Mouse (Mus musculus): ENCODE measurements around the gene Stil. TPM values are rescaled to one million over a fixed set of nuclear protein-coding genes. Genes with fewer than 3 reads are reported as not detected.

Gene Stil
- total and polyA plus RNA-seq, 3 experiments = 8.1 to 11.8 (median 9.0) TPM

DNA sequence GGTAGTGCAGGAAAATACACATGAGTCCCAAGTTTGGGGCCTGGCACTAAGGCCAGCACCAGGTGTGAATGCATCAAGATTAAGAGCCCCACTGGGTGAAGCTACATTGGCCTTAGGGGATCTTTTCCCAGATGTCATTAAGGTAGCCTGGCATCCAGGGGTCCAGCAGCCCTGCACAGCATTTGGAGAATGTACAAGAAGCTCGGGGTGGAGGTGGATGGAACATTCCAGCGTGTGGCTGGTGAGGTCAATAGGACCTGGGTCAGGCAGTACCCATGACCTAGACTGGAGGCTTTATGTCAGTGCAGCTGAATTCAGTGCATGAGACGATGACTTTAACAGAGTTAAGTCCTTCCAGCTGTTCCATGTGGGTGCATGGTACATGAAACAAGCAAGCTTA lies 91.8 kb downstream of the Stil start:
- H3K79me2 ChIP-seq (replicated peaks; ENCODE audit: control insufficient read depth, extremely low read depth, insufficient read depth, poor library complexity, severe bottlenecking) = no peaks in the 10 kb centered on the region
- H3K4me3 ChIP-seq (replicated peaks in 1 of 3; ENCODE audit: low read depth in 2 of 3, low read length in 2 of 3, poor library complexity in 1 of 3) = no peak overlapping the region
- no peak overlapping the region for H3K4me2 ChIP-seq (ENCODE audit: insufficient read depth, low read depth, poor library complexity, severe bottlenecking)
- no peak for DNase-seq (ENCODE audit: extremely low read depth)
- dilution Hi-C loops (cut with MboI; ENCODE audit: extremely low pct_ligation_motif_present, extremely low pct_unique_long_range_greater_than_20kb, low sequenced_read_pairs) (no loop called here), in situ Hi-C loops (cut with MboI; ENCODE audit: low pct_ligation_motif_present, low pct_unique_long_range_greater_than_20kb, low sequenced_read_pairs) (loop anchor here (25.0 kb wide), 1 partner anchor 430 kb away; no protein-coding TSS in a partner anchor)
- TF ChIP-seq MAFK (IDR thresholded peaks at IDR 0.05; ENCODE audit: insufficient replicate concordance, low read length) = no peak
- no peak for TF ChIP-seq MAZ (IDR thresholded peaks at IDR 0.05; ENCODE audit: low read depth, low read length)
- no peak for TF ChIP-seq NELFE (IDR thresholded peaks at IDR 0.05; ENCODE audit: low read depth, low read length)
- TF ChIP-seq RCOR1 (conservative IDR thresholded peaks at IDR 0.05; ENCODE audit: low read depth, low read length) = no peak
- no peak for TF ChIP-seq USF1 (IDR thresholded peaks at IDR 0.05; ENCODE audit: low read depth, low read length)
- no peak for TF ChIP-seq CHD2 (IDR thresholded peaks at IDR 0.05; ENCODE audit: low read length)
- TF ChIP-seq ELF1 (IDR thresholded peaks at IDR 0.05; ENCODE audit: low read depth, low read length) = no peak
- TF ChIP-seq UBTF (IDR thresholded peaks at IDR 0.05; ENCODE audit: low read depth, low read length) = no peak
- TF ChIP-seq NRF1 (IDR thresholded peaks at IDR 0.05; ENCODE audit: low read depth, low read length) = no peak
- no peak for TF ChIP-seq MEF2A (IDR thresholded peaks at IDR 0.05; ENCODE audit: borderline replicate concordance, low read depth, low read length)
- no peak for TF ChIP-seq ZKSCAN1 (IDR thresholded peaks at IDR 0.05; ENCODE audit: borderline replicate concordance, low read depth, low read length)
- H3K27ac ChIP-seq (ENCODE audit: insufficient read depth, low read depth) = no peak overlapping the region
- no peaks in the 10 kb centered on the region for H3K9me3 ChIP-seq (replicated peaks; ENCODE audit: low read length)
- H3K36me3 ChIP-seq (replicated peaks in 1 of 2; ENCODE audit: control insufficient read depth in 1 of 2, insufficient read depth in 1 of 2, low read length in 1 of 2) = no peaks in the 10 kb centered on the region
- H3K9ac ChIP-seq (ENCODE audit: insufficient read depth, low read depth) = no peak overlapping the region
- H3K4me1 ChIP-seq (ENCODE audit: control insufficient read depth in 1 of 2, insufficient read depth in 2 of 2) = peaks cover 0 to 6% of the 10 kb centered on the region in 2 experiments; a peak in 2 of 4 replicates
- H3K27me3 ChIP-seq (replicated peaks) = peaks cover 98% of the 10 kb centered on the region

Other genes with a start within 250 kb of the Stil start
- gene Gm12830, start 178.4 kb upstream of the Stil start, total RNA-seq (2012; rRNA removed) = not detected in 2 replicates
- not detected in 2 replicates for gene Gm12830, start 178.4 kb upstream of the Stil start, total RNA-seq (2014; rRNA removed)
- not detected in 2 replicates for gene Gm12830, start 178.4 kb upstream of the Stil start, polyA plus RNA-seq (2012; ENCODE audit: insufficient read length, low read depth)
- 0.17 TPM in 2 replicates for gene Foxd2, start 91.3 kb upstream of the Stil start, total RNA-seq (2012; rRNA removed)
- gene Foxd2, start 91.3 kb upstream of the Stil start, total RNA-seq (2014; rRNA removed) = not detected in 2 replicates
- gene Foxd2, start 91.3 kb upstream of the Stil start, polyA plus RNA-seq (2012; ENCODE audit: insufficient read length, low read depth) = 0.14 and 0.19 TPM in 2 replicates
- not detected in 2 replicates for gene Foxe3, start 74.1 kb upstream of the Stil start, total RNA-seq (2012; rRNA removed)
- not detected in 2 replicates for gene Foxe3, start 74.1 kb upstream of the Stil start, total RNA-seq (2014; rRNA removed)
- not detected in 2 replicates for gene Foxe3, start 74.1 kb upstream of the Stil start, polyA plus RNA-seq (2012; ENCODE audit: insufficient read length, low read depth)
- 27.2 and 35.9 TPM in 2 replicates for gene Cmpk1, start 12.9 kb upstream of the Stil start, total RNA-seq (2012; rRNA removed)
- gene Cmpk1, start 12.9 kb upstream of the Stil start, total RNA-seq (2014; rRNA removed) = 115 and 127 TPM in 2 replicates
- gene Cmpk1, start 12.9 kb upstream of the Stil start, polyA plus RNA-seq (2012; ENCODE audit: insufficient read length, low read depth) = 92.1 and 99.8 TPM in 2 replicates
- 0.34 and 0.50 TPM in 2 replicates for gene Tal1, start 56.3 kb downstream of the Stil start, total RNA-seq (2012; rRNA removed)
- gene Tal1, start 56.3 kb downstream of the Stil start, total RNA-seq (2014; rRNA removed) = 0.12 and 0.15 TPM in 2 replicates
- gene Tal1, start 56.3 kb downstream of the Stil start, polyA plus RNA-seq (2012; ENCODE audit: insufficient read length, low read depth) = 0.13 and 0.19 TPM in 2 replicates
- 0.21 and 0.55 TPM in 2 replicates for gene Pdzk1ip1, start 88.5 kb downstream of the Stil start, total RNA-seq (2012; rRNA removed)
- gene Pdzk1ip1, start 88.5 kb downstream of the Stil start, total RNA-seq (2014; rRNA removed) = not detected in 2 replicates
- gene Pdzk1ip1, start 88.5 kb downstream of the Stil start, polyA plus RNA-seq (2012; ENCODE audit: insufficient read length, low read depth) = not detected in 2 replicates
- not detected in 2 replicates for gene Cyp4x1, start 134.1 kb downstream of the Stil start, total RNA-seq (2012; rRNA removed)
- gene Cyp4x1, start 134.1 kb downstream of the Stil start, total RNA-seq (2014; rRNA removed) = not detected in 2 replicates
- 0.07 TPM in 1 of 2 replicates, not detected in the other for gene Cyp4x1, start 134.1 kb downstream of the Stil start, polyA plus RNA-seq (2012; ENCODE audit: insufficient read length, low read depth)
- gene Cyp4a29, start 241.9 kb downstream of the Stil start, total RNA-seq (2012; rRNA removed) = not detected in 2 replicates
- not detected in 2 replicates for gene Cyp4a29, start 241.9 kb downstream of the Stil start, total RNA-seq (2014; rRNA removed)
- gene Cyp4a29, start 241.9 kb downstream of the Stil start, polyA plus RNA-seq (2012; ENCODE audit: insufficient read length, low read depth) = not detected in 2 replicates